Mouse (Mus musculus) heart, embryonic 10.5 days (tissue): Measurements from ENCODE around the gene Utp18. TPM values are rescaled to one million over a fixed set of nuclear protein-coding genes. Genes with fewer than 3 reads are reported as not detected.
"Not testable (repeated sequence)": the region's sequence is repeated elsewhere in the genome, so short reads cannot be mapped to it uniquely, and the experiment has no call there.

Source experiments
- DNase-seq: peaks from one replicate; pipeline ENCODE4 v3.0.0-alpha.2; 2017; ENCODE audit warnings: low spot score
- H3K27ac ChIP-seq: fragments of 300-500 bp; sonication (generic); 2 replicates; pipeline ENCODE4 v1.5.1; 2016; ENCODE audit warnings: mild to moderate bottlenecking
- H3K27me3 ChIP-seq: fragments of 300-500 bp; sonication (generic); 2 replicates; pipeline ENCODE4 v1.6.1; 2016; ENCODE audit warnings: mild to moderate bottlenecking; ENCODE audit not compliant: poor library complexity, insufficient read depth, severe bottlenecking
- H3K36me3 ChIP-seq: fragments of 300-500 bp; sonication (generic); 2 replicates; pipeline ENCODE4 v1.6.1; 2016; ENCODE audit warnings: mild to moderate bottlenecking, moderate library complexity
- H3K4me1 ChIP-seq: fragments of 300-500 bp; sonication (generic); 2 replicates; pipeline ENCODE4 v1.6.1; 2016; ENCODE audit warnings: mild to moderate bottlenecking
- H3K4me3 ChIP-seq: fragments of 300-500 bp; sonication (generic); 2 replicates; pipeline ENCODE4 v1.5.1; 2016; ENCODE audit warnings: mild to moderate bottlenecking, moderate library complexity
- H3K9me3 ChIP-seq: fragments of 300-500 bp; sonication (generic); 2 replicates; pipeline ENCODE4 v1.6.1; 2016; ENCODE audit warnings: mild to moderate bottlenecking, moderate library complexity
- WGBS: fragments of 180-500 bp; shearing (Covaris S2); methylation state at CpG from one replicate; pipeline ENCODE4 v1.1.7; 2016; 5-methylcytosine and 5-hydroxymethylcytosine counted together
- polyA plus RNA-seq: library from polyadenylated mRNA; unstranded; fragments of >200 nt; fragmentation: Nextera tagmentation; extraction: Ambion mirVana; gene quantifications from 2 replicates; pipeline ENCODE4 v1.2.1, GENCODE M21; 2016

The Utp18 gene
- polyA plus RNA-seq = 22.9 and 33.8 TPM in 2 replicates

- under 1% methylated on average over 75 of the region's 83 CpGs for WGBS
- H3K4me1 ChIP-seq = peaks cover 21% of the 10 kb centered on the region
- DNase-seq = peak; percentile 98
- H3K4me3 ChIP-seq = peak within 1 kb of the TSS; percentile 96
- no peaks in the 10 kb centered on the region for H3K9me3 ChIP-seq
- H3K27me3 ChIP-seq = no peaks in the 10 kb centered on the region
- peaks cover 17% of the 10 kb centered on the region for H3K36me3 ChIP-seq
- peak within 1 kb of the TSS; percentile 97 for H3K27ac ChIP-seq
These were observed at the start of gene Utp18, which contains the start of gene Mbtd1 for GRCm38 (mm10) chr11:93885572-93886410. Gene Utp18 (minus strand): TSS chr11:93885766. Gene Mbtd1 (plus strand): TSS chr11:93885852.

GRCm38 (mm10) chr11:93929106-93929505 is 43.5 kb upstream of the Utp18 start:
- H3K27me3 ChIP-seq = no peaks in the 10 kb centered on the region
- no peaks in the 10 kb centered on the region for H3K4me1 ChIP-seq
- H3K4me3 ChIP-seq = no peak overlapping the region
- H3K27ac ChIP-seq = no peak overlapping the region
- no peak for DNase-seq
- peaks cover 95% of the 10 kb centered on the region for H3K36me3 ChIP-seq
- no peaks in the 10 kb centered on the region for H3K9me3 ChIP-seq

GRCm38 (mm10) chr11:93915019-93915418 is 29.5 kb upstream of the Utp18 start:
- H3K4me1 ChIP-seq, H3K4me3 ChIP-seq, H3K27ac ChIP-seq, H3K27me3 ChIP-seq, DNase-seq, H3K9me3 ChIP-seq: not testable (repeated sequence)
- 91% methylated on average over 2 of the region's 2 CpGs for WGBS
- H3K36me3 ChIP-seq = peaks cover 89% of the 10 kb centered on the region

GRCm38 (mm10) chr11:93911603-93912002 is 26.0 kb upstream of the Utp18 start:
- no peaks in the 10 kb centered on the region for H3K9me3 ChIP-seq
- H3K4me1 ChIP-seq = no peaks in the 10 kb centered on the region
- no peak for DNase-seq
- 89% methylated on average over 3 of the region's 3 CpGs for WGBS
- H3K27ac ChIP-seq = no peak overlapping the region
- peaks cover 91% of the 10 kb centered on the region for H3K36me3 ChIP-seq
- no peaks in the 10 kb centered on the region for H3K27me3 ChIP-seq
- H3K4me3 ChIP-seq = no peak overlapping the region

- DNase-seq = no peak
- Histone ChIP-seq H3K4me3 (no peak overlapping the region), H3K9me3 (no peaks in the 10 kb centered on the region), H3K27me3 (no peaks in the 10 kb centered on the region), H3K36me3 (peaks cover 88% of the 10 kb centered on the region), H3K27ac (no peak overlapping the region), H3K4me1 (no peaks in the 10 kb centered on the region)
- WGBS = 85% methylated on average over 9 of the region's 9 CpGs
These were observed 23.3 kb upstream of the Utp18 start for GRCm38 (mm10) chr11:93908829-93909228.

GRCm38 (mm10) chr11:93907839-93908238 is 22.3 kb upstream of the Utp18 start:
- H3K36me3 ChIP-seq = peaks cover 80% of the 10 kb centered on the region
- no peak overlapping the region for H3K4me3 ChIP-seq
- WGBS = 88% methylated on average over 3 of the region's 3 CpGs
- no peak overlapping the region for H3K27ac ChIP-seq
- DNase-seq = no peak
- H3K4me1 ChIP-seq = no peaks in the 10 kb centered on the region
- H3K27me3 ChIP-seq = no peaks in the 10 kb centered on the region
- no peaks in the 10 kb centered on the region for H3K9me3 ChIP-seq

- Histone ChIP-seq H3K27me3 (no peaks in the 10 kb centered on the region), H3K27ac (no peak overlapping the region), H3K9me3 (no peaks in the 10 kb centered on the region), H3K4me1 (no peaks in the 10 kb centered on the region), H3K4me3 (no peak overlapping the region), H3K36me3 (peaks cover 71% of the 10 kb centered on the region)
- no peak for DNase-seq
- WGBS = 87% methylated on average over 4 of the region's 4 CpGs
These were observed 21.3 kb upstream of the Utp18 start for GRCm38 (mm10) chr11:93906834-93907233.

- H3K9me3 ChIP-seq = no peaks in the 10 kb centered on the region
- no peaks in the 10 kb centered on the region for H3K27me3 ChIP-seq
- H3K4me3 ChIP-seq = no peak overlapping the region
- peaks cover 11% of the 10 kb centered on the region for H3K36me3 ChIP-seq
- 84% methylated on average over 3 of the region's 3 CpGs for WGBS
- no peak overlapping the region for H3K27ac ChIP-seq
- DNase-seq = no peak
- H3K4me1 ChIP-seq = no peaks in the 10 kb centered on the region
These were observed 12.2 kb upstream of the Utp18 start for GRCm38 (mm10) chr11:93897732-93898131.

GRCm38 (mm10) chr11:93887080-93887447 is 1.5 kb upstream of the Utp18 start:
- WGBS = 7% methylated on average over 4 of the region's 4 CpGs

GRCm38 (mm10) chr11:93886411-93887079 is 979 bp upstream of the Utp18 start:
- peak overlapping the region; percentile 97 for H3K27ac ChIP-seq
- DNase-seq = peak; percentile 86
- peaks cover 21% of the 10 kb centered on the region for H3K4me1 ChIP-seq
- peak overlapping the region; percentile 96 for H3K4me3 ChIP-seq
- peaks cover 15% of the 10 kb centered on the region for H3K36me3 ChIP-seq
- under 1% methylated on average over 32 of the region's 34 CpGs for WGBS
- no peaks in the 10 kb centered on the region for H3K9me3 ChIP-seq
- H3K27me3 ChIP-seq = no peaks in the 10 kb centered on the region

More at GRCm38 (mm10) chr11:93887080-93887447, 1.5 kb upstream of the Utp18 start:
- Histone ChIP-seq H3K27me3 (no peaks in the 10 kb centered on the region), H3K9me3 (no peaks in the 10 kb centered on the region), H3K27ac (peak overlapping the region; percentile 97), H3K4me3 (peak overlapping the region; percentile 96), H3K4me1 (peaks cover 21% of the 10 kb centered on the region), H3K36me3 (peaks cover 16% of the 10 kb centered on the region)
- DNase-seq = no peak

- Histone ChIP-seq H3K27ac (peak overlapping the region; percentile 97), H3K9me3 (no peaks in the 10 kb centered on the region), H3K4me1 (peaks cover 21% of the 10 kb centered on the region), H3K27me3 (no peaks in the 10 kb centered on the region), H3K4me3 (peak overlapping the region; percentile 96), H3K36me3 (peaks cover 23% of the 10 kb centered on the region)
- peak; percentile 87 for DNase-seq
- 1% methylated on average over 81 of the region's 81 CpGs for WGBS
These were observed 530 bp downstream of the Utp18 start for GRCm38 (mm10) chr11:93884901-93885571.

GRCm38 (mm10) chr11:93884068-93884467 is 1.5 kb downstream of the Utp18 start:
- no peaks in the 10 kb centered on the region for H3K27me3 ChIP-seq
- H3K9me3 ChIP-seq = no peaks in the 10 kb centered on the region
- DNase-seq = no peak
- H3K4me3 ChIP-seq = peak overlapping the region; percentile 96
- peaks cover 21% of the 10 kb centered on the region for H3K4me1 ChIP-seq
- peaks cover 28% of the 10 kb centered on the region for H3K36me3 ChIP-seq
- 84% methylated on average over 4 of the region's 4 CpGs for WGBS
- no peak overlapping the region for H3K27ac ChIP-seq

- 88% methylated on average over 1 of the region's 1 CpGs for WGBS
- Histone ChIP-seq H3K4me1 (no peaks in the 10 kb centered on the region), H3K36me3 (peaks cover 59% of the 10 kb centered on the region)
These were observed 22.9 kb downstream of the Utp18 start for GRCm38 (mm10) chr11:93862638-93863037.

More at GRCm38 (mm10) chr11:93862638-93863037, 22.9 kb downstream of the Utp18 start:
- no peaks in the 10 kb centered on the region for H3K27me3 ChIP-seq
- H3K9me3 ChIP-seq = no peaks in the 10 kb centered on the region
- no peak overlapping the region for H3K4me3 ChIP-seq
- H3K27ac ChIP-seq = no peak overlapping the region
- no peak for DNase-seq
